Mouse (Mus musculus) right cerebral cortex, adult 18-20 months (tissue): ENCODE measurements around the gene Abr.
A peak's percentile ranks its signal among the peaks of the same experiment; 100 is the strongest.

ENCODE experiments used
- DNase-seq: peaks from one replicate; pipeline ENCODE4 v3.0.0; 2022; ENCODE audit warnings: mixed read lengths

Gene Abr

DNA sequence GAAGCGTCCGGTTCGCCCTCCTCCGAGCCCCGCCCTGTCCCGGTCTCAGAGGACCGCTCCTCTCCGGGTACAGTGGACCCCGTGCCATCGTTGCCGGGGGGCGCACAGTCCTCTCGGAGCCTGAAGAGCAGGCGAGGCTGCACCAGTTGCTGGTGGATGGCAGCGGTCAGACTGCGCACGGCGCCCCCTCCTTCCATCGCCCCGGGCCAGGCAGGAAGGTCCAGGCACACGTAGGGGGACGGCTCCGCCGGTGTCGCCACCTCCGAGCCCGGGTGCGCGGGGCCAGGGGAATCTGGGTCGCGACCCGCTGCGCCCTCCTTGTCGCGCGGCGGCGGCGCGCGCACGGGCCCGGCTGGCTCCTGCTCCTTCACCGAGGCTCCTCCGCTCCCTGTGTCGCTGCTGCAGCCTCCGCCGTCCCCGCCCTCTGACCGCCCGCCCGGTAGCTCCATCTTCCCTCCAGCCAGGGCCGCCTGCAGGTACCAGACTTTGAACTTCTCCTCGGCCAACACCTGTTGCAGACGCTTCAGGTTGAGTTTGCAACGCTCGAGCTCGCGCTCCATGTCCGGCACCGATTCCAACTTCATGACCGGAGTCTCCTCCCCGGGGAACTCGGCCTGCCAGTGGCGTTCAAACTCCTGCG is 572 bp upstream of the Abr start:
- no peak for DNase-seq

DNA sequence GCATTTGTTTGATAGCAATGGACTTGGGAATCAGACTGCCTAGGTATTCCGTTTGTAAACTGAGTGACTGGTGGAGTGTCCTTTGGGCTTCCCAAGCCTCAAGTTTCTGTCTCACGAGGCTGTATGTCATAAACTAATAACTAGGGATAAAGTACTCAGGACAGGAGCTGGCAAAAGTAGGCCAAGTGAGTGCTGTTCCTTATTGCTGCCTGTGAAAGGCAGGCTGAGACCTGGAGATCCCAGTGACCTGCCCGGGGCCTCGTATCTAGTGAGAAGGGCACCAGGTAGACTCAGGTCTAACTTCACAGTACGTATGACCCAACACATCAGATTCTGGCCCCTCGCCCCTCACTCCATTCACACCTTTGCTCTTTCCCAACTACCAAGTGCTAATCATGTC is 4.0 kb downstream of the Abr start:
- no peak for DNase-seq

DNA sequence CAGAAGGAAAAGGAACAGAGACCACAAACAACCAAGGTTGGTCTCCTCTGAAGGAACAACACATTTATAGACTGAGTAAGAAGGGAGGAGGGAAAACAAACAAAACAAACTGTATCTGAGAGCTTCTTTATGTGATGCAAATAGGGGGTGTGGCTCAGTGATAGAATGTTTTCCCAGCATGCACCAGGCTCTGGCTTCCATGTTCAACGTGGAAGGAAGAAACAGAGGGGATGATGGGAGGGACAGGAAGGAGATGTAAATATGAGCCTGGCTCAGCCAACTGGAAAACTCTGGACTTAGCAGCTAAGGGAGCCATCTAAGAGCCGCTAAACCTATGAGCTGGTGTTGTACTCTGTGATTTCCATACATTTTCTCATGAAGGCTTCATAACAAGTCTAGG is 7.9 kb downstream of the Abr start:
- no peak for DNase-seq

DNA sequence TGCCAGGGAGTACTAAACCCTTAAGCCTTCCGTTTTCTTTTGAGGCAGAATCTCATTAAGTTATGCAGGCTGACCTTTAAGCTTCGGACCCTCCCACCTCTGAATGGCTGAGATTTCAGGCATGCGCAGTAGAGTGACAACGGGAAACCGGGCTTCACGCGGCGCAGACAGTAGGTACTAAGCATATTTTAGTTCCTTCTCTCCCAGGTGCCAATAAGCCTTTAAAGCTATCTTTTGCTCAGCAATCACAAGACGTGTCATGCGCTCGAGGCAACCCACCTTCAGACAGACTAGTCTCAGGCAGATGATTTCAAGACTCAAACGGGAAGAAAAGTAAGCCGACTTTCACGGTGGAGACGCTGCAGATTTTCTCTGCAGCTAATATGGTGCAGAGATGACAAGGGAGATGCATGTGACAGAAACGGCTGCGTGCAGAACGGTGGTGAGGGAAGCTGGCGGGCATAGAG is 9.4 kb downstream of the Abr start:
- peak; percentile 72 for DNase-seq

DNA sequence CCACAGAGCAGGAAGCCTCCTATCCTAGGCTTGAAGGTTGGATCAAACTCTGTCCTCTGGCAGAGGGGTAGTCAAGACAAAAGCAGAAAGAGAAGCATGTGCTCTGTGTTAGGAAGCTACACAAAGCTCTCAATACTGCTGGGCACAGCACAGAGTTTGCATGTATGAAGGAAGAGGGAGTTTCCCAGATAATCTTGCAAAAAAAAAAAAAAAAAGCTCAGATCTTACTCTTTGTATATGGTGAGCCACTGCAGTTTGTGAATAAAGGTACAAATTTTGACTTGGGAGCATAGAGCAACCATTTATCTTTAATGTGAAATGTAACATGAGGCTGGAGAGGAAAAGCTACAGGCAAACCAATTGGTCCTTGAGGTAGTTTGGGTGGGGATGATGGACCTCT is 11.2 kb downstream of the Abr start:
- DNase-seq: no peak

DNA sequence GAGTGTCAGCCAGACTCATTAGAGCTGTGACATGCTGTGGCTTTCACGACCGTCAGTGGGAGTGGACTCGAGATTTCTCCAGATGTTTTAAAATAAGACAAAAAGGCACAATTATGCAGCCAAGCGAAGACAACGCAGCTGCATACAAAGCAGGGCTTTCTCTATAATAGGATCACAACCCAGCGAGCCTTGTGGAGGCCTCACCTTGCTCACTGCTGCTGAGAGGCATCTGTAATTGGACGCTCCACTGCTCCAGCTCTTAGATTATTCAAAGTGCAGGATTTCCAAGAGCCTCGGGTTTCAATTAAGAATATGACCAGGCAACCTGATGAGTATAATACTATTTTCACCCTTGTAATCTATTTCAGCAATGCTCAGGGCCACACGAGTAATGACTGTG is 15.6 kb downstream of the Abr start:
- no peak for DNase-seq

DNA sequence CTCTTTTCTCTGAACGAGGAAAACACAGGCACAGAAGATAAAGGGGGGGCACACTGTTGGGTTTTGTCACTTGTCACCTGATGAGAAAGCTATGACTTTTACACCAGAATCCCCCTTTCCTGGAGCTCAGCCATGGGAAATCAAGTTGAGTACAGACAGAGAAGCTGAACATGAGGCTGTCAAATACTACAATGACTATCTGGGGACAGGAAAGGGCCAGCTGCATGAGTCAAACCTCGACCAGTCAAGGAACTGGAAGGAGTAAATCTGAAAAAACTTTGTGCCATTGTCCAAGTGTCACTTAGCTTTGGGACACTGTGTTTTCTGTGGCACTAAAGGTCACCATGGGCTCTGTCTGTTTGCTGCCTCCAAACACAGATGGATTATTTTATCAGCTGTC is 22.9 kb downstream of the Abr start:
- no peak for DNase-seq

DNA sequence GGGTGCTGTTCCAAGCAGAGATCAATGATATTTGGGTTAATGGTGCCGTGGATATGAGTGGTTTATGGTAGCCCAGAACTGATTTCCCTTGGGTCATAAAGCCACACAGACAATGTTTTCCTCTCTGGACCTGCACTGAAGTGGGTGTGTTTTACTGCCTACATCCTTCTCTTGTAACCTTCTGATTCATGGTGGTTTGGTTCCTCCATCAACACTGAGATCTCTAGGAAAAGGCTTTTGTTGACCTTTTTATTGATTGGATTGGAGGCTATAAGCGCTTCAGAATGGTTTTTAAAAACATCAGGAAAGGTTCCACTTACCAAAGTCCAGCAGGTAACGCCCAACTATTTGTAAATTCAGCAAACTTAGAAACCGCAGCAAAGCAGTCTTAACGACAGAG is 23.4 kb downstream of the Abr start:
- no peak for DNase-seq

DNA sequence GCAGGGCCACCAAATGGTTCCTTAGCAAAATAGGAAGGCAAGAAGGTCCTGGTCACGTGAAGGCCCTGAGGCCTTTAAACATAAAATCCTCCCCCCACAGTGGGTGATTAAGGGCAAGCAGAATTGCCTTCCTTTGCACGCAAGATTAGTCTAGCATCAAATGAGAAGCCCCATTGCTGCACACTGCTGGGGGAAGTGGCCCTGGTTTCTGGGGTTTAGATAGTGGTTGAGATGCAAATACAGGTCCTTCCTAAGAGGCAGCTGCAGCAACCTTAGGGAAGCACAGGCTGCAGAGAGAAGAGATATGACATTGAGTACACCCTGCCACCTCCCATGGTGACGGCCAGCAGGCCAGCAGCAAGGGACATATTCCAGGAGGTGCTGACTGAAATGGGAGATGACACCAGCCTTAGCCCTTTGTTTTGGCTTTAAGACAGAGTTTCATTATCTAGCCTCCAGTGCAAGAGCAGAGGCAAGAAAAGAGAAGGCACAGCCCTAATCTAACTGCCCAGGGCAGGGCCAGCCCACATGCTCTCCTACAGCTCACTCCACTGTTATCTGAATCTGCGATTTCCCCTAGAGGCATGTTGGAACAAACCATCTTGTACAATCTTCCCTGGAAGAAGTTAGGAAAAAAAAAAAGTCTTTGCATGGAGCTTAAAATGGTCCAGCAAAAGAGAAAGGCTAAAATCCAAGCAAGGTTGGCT is 28.3 kb downstream of the Abr start:
- DNase-seq: no peak

DNA sequence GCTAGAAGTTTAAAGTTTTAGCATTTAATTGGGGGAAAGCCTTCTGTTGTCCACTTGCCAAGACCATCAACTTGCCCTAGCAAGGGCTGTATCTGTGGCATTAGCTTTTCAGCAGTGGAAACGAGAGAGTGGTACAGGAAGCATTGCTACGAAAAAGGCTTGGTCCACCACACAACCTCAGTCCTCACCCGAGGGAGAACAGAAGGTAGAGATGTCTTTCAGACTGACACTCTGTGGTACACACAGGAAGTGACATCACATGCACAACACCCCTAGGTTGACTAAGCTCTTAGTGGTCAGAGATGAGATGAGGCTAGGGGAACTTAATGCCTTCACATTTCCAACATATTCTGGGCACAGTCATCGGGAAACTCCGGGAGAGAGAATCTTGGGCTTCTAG is 32.4 kb downstream of the Abr start:
- no peak for DNase-seq

DNA sequence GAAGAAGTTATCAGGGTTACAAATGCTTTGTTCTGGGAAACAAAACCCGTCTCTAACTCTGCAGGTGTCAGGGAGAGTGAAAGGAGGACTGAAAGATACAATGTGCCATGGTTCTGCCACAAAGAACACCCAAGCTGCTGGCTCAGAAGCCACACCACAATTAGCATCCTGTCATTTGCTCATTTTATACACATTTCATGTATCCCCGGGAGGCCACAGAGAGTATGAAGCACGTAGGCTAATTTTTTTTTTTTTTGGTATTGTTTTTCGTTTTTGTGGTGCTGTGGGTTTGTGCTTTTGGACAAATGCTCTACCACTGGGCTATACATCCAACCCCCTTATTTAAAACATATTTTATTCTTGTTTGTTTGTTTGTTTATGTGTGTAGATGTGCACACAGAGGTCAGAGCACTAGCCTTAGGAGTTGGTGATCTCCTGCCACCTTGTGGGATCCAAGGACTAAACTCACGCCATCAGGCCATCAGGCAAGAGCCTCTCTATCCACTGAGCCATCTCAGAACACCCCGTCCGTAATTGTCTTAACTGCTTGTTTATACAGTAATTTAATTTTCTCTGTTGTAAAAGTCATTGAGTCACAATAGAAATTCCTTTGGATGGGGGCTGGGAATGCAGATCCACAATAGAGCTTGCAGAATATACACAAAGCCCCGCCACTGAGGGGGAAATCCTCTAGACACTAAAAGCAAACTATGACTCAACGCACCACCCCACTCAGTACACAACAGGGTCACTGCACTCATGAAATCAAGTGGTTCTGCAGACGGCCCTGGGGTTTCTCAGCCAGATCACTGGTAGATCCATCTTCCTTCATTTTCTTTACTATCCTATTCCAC is 33.3 kb downstream of the Abr start:
- no peak for DNase-seq

DNA sequence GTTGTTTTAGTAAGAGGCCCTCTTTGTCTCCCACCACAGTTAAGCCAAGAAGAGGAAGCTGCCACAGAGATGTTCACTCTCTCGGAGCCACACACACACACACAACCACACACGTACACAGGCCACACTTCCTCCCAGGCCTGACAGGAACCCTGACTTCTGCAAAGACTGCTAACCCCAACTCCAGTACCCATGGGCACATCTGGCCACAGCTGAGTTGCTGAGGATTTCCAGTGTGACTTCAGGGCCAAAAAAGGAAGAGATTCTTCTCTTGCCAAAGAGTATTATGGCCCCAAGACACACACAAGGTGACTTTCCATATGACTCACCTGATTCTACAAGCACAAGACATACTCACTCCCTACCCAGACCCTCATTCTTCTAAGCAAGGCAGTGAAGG is 34.1 kb downstream of the Abr start:
- DNase-seq: no peak

DNA sequence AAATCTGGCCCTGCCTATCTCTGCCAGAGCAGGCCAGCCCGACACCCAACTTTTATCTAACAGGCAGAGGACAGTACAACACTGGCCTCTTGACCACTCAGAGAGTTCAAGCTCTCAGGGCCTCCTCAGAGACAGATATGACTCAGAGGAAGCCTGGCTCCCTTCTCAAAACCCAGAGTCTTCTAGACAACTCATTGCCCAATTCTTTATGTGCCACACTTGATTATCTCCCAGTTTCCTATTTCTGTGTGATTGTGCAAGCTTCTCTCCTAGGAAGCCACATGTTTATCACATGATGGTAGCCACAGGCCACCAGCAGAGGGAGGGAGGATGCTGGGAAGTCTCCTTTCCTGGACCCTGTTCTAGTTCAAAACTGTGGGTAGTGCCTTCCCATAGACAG is 34.8 kb downstream of the Abr start:
- DNase-seq: no peak

DNA sequence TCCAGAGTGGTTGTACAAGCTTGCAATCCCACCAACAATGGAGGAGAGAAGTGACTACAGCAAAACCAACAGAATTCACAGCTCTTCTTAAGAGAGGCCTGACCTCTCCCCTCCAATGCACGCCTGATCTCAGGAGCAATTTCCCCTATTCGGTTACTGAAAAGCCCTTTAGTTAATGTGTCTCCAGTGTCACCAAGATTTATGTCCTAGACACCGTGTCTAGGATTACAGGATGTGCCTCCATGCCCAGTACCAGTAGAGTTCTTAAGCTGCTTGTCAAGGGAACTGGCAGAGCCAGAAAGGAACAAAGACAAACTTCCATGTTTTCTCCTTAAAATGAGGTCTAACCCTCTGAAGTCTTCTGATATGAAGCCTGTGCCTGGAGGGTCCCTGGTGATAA is 36.0 kb downstream of the Abr start:
- DNase-seq: no peak

DNA sequence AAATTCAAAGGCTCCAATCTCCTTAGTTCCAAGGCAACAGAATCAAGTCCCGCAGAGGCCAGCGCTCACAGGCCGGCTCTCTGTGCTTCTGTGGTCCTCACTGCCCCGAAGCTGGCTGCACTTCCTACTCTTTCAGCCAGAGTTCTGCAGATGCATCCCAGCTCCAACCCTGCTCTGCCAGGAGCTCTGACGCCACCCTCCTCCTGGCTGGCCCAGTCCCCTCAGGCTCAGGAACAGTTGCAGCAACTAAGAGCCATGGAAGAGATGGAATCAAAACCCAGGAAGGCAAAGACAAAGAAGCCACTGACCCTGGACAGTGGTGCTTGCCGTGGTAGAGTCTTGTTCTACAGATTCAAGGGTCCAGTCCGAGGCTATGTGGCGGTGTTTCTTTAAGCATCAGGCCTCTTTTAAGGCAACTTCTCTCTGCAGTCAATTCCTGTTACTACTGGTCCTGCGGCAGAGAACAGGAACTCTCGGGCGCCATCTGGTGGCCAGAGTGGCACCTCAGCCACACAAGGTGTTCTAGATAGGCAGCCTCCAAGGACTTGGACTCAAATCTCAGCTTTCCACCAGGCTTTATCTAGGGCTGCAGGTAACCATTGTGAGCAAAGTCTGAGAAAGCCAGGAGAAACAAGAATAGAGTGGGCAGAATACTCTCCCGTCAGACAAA is 44.4 kb downstream of the Abr start:
- peak; percentile 90 for DNase-seq

DNA sequence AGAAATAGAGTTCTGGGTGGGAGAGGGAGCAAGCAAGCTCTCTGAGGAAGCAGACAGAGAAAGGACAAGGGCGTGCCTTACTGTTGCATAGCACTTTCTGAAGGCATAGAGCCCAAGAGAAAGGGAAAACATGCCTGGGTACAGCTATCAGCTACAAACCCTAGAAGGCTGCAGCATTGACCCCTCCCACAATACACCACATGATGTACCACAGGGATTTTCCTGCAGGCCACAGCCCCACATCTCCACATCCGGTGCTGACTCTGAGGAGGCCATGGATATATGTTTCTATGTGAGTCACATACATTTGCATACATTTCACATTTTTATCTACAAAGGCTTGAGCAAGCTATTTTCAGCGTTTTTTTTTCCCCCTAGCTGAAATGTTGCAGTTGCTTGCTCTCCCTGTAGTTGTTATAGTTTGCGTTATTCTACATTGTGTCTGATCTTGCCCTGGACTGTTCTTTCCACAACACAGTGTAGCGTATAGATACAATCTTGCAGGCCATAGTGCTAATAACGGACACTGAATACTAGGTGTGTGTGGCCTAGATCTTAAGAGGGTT is 49.2 kb downstream of the Abr start:
- peak; percentile 76 for DNase-seq

DNA sequence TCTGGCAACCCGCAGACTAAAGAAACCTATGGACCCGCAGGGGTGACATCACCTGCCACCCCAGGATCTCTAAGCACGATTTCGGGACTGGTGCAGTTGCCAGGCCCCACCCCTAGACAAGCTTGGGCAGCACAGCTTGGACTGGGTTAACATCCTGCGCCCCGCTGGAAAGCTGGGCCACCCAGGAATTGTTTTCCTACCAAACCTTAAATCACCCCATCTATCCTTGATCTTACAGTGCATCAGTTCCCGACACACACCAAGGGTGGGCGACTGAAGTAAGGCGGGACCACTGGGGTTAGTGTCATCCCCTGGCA is 50.5 kb downstream of the Abr start:
- no peak for DNase-seq

DNA sequence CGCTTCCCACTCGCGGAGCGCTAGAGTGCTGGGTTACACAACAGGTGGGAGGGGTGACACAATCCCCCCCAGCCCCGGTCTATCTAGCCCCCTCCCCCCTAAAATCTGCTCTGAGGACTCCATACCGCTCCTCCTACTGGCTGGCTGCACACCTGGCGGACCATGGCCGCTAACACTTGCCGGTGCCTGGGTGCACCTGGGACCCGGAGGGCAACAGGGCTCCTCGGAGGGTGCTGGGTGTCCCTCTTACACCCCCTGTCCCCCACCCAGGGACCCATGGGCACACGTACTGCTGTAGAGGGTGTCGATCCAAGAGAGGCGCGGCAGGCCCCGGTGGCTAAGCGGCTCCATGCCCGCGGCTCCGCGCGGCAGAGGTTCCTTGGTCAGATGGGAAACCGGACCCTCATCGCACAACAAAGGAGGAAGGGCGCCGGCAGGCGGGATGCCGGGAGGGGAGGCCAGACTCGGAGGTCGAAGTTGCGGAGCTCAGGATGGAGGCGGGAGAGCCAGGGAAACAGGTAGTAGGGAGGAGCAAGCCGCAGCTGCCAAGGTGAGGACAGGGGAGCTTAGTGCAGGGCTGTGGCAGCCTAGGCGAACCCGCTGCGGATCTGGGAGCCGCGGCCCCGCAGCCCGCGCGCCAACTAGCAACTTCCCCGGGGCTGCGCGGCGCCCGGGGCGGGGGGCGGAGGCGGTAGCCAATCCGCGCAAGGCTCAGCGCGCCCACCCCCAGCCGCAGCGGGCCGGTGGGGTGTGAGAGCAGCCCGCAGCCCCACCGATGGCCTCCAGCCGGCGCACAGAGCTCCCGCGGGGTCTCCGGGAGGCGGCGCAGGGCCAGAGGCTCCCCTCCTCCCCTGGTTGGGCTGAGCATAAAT is 51.1 kb downstream of the Abr start:
- peak; percentile 76 for DNase-seq

DNA sequence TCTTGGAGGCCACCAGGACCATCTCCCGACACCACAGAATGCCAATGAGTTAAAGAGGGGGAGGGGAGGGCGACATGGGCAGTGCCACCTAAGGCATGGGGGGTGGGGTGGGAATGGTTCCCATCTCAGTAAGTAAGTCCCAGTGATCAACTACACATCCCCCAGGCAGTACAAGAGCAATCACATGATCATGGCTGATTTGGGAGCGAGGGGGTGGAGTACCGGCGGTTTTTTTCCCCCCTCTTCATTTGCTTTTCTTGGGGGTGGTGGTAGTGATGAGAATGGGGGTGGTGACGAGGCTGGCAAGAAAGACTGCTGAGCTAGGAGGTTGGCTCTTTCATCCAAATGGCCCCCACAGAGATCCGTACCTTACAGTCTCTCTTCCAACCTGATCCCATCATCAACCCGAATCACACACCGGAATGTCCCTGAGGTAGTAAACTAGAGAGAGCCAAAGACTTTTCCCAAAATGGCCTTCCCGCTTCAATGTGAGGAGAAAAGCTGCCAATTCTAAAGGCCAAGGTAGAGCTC is 51.8 kb downstream of the Abr start:
- peak; percentile 61 for DNase-seq

DNA sequence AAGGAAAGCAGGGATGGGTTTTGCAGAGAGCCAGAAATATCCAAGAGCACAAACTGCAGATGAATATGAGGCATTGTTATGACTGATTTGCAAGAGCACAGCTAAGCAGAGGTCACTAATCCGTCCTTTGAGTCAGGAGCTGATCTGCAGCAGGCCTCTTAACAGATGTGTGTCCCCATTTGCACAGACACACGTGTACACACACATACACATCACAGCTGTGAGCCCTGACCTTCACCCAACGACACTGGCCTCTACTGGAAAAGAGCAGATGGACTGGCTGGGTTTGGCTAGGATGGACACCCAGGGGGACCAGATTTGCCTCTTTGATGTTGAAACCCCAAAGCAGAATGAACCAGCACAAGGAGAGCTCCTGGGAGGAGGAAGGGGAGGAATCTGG is 52.7 kb downstream of the Abr start:
- DNase-seq: no peak

DNA sequence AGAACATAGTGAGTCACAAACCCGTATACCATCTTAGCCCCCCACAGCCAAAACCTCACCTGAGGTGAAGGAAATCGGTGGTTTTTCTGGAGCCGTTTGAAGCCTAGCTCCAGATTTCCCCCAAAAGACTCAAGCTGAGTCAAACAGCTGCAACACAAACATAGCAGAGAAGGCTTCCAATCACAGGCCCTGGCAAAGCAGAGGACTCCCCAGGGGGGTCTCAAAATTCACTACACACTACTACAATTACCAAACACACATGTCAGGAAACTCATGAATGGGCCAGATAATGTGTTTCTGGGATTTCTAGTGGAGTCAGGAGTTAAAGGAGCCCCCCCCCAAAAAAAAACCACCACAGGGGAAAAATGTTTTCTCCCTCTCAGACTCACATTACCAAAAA is 56.0 kb downstream of the Abr start:
- DNase-seq: no peak

DNA sequence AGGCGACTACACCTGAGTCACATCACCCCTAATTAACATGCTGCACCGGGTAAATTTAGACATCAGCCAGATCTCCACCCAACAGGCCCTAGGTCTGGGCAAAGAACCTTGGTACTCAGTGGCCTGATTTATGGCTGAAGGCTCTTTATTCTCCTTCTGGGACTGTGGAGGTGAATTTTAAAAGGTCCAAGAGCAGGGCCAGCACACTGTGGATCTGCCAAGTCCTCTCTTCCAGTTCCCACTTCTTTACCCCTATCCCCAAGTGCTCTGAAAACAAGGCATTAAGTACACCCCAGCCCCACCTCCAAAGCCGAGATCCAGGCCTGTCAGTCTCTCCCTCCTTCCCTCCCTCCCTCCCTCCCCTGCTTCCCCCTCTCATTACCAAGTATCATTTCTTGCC is 59.5 kb downstream of the Abr start:
- DNase-seq: peak; percentile 46
